Mouse (Mus musculus): Measurements from ENCODE around the gene Hdac1. TPM values are rescaled to one million over a fixed set of nuclear protein-coding genes. Genes with fewer than 3 reads are reported as not detected.

Hdac1 gene
- 264 and 274 TPM in 2 replicates for polyA plus RNA-seq (2015; fragmentation: Nextera tagmentation; extraction: Ambion mirVana)

- H3K4me3 ChIP-seq (replicated peaks) = peak within 1 kb of the TSS; percentile 90
- H3K27me3 ChIP-seq = no peaks in the 10 kb centered on the region
- peak within 1 kb of the TSS; percentile 88 for H3K27ac ChIP-seq
- peak within 1 kb of the TSS; percentile 68 for H3K4me2 ChIP-seq
- peaks cover 26% of the 10 kb centered on the region for H3K36me3 ChIP-seq
- under 1% methylated on average over 46 of the region's 46 CpGs for WGBS
- peak; percentile 100 for ATAC-seq (replicated peaks; ENCODE audit: low FRiP score)
- no peaks in the 10 kb centered on the region for H3K9me3 ChIP-seq (replicated peaks)
- H3K4me1 ChIP-seq = peaks cover 19% of the 10 kb centered on the region
- H3K9ac ChIP-seq = peak within 1 kb of the TSS; percentile 85
These were observed at the start of gene Hdac1 for GRCm38 (mm10) chr4:129542592-129543141. Gene Hdac1 (minus strand): TSS chr4:129542713.

DNA sequence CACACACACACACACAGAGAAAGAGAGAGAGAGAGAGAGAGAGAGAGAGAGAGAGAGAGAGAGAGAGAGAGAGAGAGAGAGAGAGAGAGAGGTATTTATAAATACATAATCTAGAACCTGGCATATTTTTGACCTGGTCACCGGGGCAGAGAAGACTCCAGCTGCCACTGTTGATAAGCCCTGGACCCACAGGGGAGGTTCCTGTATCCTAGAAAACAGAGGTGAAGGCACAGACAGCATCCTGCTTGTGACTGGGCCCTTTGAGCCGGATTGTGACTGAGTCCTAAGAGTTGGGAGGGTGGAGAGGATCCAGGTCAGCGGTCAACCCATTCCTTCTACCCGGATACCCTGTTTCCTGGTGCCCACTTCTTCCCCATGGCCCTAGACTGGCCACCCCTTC is 46.4 kb upstream of the Hdac1 start:
- Histone ChIP-seq H3K4me1 (peaks cover 19% of the 10 kb centered on the region), H3K4me3 (replicated peaks) (no peak overlapping the region), H3K36me3 (peaks cover 40% of the 10 kb centered on the region), H3K9me3 (replicated peaks) (no peaks in the 10 kb centered on the region), H3K9ac (no peak overlapping the region), H3K4me2 (no peak overlapping the region), H3K27me3 (no peaks in the 10 kb centered on the region), H3K27ac (no peak overlapping the region)
- ATAC-seq (replicated peaks; ENCODE audit: low FRiP score) = no peak
- WGBS = 81% methylated on average over 4 of the region's 4 CpGs

GRCm38 (mm10) chr4:129586943-129587342 is 44.4 kb upstream of the Hdac1 start:
- no peak overlapping the region for H3K4me3 ChIP-seq (replicated peaks)
- WGBS = 39% methylated on average over 1 of the region's 1 CpGs
- H3K36me3 ChIP-seq = peaks cover 22% of the 10 kb centered on the region
- peaks cover 19% of the 10 kb centered on the region for H3K4me1 ChIP-seq
- ATAC-seq (replicated peaks; ENCODE audit: low FRiP score) = no peak
- H3K4me2 ChIP-seq = no peak overlapping the region
- no peak overlapping the region for H3K9ac ChIP-seq
- H3K27me3 ChIP-seq = no peaks in the 10 kb centered on the region
- H3K9me3 ChIP-seq (replicated peaks) = no peaks in the 10 kb centered on the region
- peak overlapping the region; percentile 75 for H3K27ac ChIP-seq

DNA sequence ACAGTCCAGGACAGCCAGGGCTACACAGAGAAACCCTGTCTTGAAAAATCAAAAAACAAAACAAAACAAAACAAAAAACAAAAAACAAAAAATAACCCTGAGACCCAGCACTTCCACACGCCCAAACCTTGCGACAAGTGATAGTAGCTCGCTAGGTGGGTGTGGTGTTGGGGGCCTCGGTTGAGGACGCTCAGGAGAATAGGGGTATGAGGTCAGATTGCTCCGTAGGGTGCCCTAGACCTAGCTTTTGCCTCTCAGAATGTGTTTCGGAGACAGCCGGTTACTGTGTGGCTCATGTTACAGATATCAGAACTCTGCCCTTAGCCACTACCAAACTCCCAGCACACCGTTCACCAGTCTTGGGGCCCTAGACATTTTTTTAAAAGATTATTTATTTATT is 43.3 kb upstream of the Hdac1 start:
- H3K9me3 ChIP-seq (replicated peaks) = no peaks in the 10 kb centered on the region
- peaks cover 10% of the 10 kb centered on the region for H3K36me3 ChIP-seq
- H3K4me2 ChIP-seq = peak overlapping the region; percentile 72
- no peak overlapping the region for H3K9ac ChIP-seq
- no peaks in the 10 kb centered on the region for H3K27me3 ChIP-seq
- H3K4me3 ChIP-seq (replicated peaks) = peak overlapping the region; percentile 49; the same call in 1 of the 2 replicates
- 72% methylated on average over 9 of the region's 9 CpGs for WGBS
- H3K27ac ChIP-seq = no peak overlapping the region; the same call in 1 of the 2 replicates
- ATAC-seq (replicated peaks; ENCODE audit: low FRiP score) = no peak
- peaks cover 19% of the 10 kb centered on the region for H3K4me1 ChIP-seq

- Histone ChIP-seq H3K4me2 (peak overlapping the region; percentile 72), H3K4me3 (replicated peaks) (peak overlapping the region; percentile 49), H3K9me3 (replicated peaks) (no peaks in the 10 kb centered on the region), H3K9ac (peak overlapping the region; percentile 50), H3K4me1 (peaks cover 24% of the 10 kb centered on the region), H3K27ac (peak overlapping the region; percentile 79), H3K36me3 (peaks cover 3% of the 10 kb centered on the region), H3K27me3 (no peaks in the 10 kb centered on the region)
- 1% methylated on average over 36 of the region's 36 CpGs for WGBS
- peak; percentile 73 for ATAC-seq (replicated peaks; ENCODE audit: low FRiP score)
These were observed 42.5 kb upstream of the Hdac1 start for GRCm38 (mm10) chr4:129584884-129585608.

DNA sequence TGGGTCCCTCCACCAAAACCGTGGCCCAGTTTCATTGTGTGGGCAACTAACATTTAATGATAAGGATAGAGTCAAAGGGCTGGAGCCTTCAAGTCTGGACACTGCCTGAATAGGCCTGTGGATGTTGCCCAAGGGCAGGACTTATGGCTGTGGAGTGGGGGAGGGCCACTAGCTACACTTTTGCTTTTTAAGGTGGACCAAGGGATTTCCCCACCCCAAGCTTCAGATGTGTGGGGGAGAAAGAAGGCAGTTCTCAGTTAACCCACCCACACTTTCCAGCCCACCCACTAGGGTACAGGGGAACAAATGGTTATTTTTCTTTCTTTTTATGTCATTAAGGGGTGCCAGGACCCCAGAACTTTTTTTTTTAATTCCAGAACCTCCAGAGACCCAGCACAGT is 41.9 kb upstream of the Hdac1 start:
- Histone ChIP-seq H3K27ac (peak overlapping the region; percentile 79), H3K9ac (peak overlapping the region; percentile 50; the same call in 1 of the 2 replicates), H3K4me1 (peaks cover 28% of the 10 kb centered on the region), H3K9me3 (replicated peaks) (no peaks in the 10 kb centered on the region), H3K4me3 (replicated peaks) (peak overlapping the region; percentile 49), H3K4me2 (peak overlapping the region; percentile 72), H3K36me3 (no peaks in the 10 kb centered on the region), H3K27me3 (no peaks in the 10 kb centered on the region)
- WGBS = 67% methylated on average over 1 of the region's 1 CpGs
- ATAC-seq (replicated peaks; ENCODE audit: low FRiP score) = no peak; the same call in 1 of the 2 replicates

GRCm38 (mm10) chr4:129582251-129582650 is 39.7 kb upstream of the Hdac1 start:
- Histone ChIP-seq H3K27me3 (no peaks in the 10 kb centered on the region), H3K9ac (no peak overlapping the region), H3K36me3 (no peaks in the 10 kb centered on the region), H3K27ac (no peak overlapping the region), H3K9me3 (replicated peaks) (no peaks in the 10 kb centered on the region), H3K4me3 (replicated peaks) (no peak overlapping the region), H3K4me1 (peaks cover 30% of the 10 kb centered on the region), H3K4me2 (no peak overlapping the region)
- 89% methylated on average over 1 of the region's 1 CpGs for WGBS
- ATAC-seq (replicated peaks; ENCODE audit: low FRiP score) = no peak

DNA sequence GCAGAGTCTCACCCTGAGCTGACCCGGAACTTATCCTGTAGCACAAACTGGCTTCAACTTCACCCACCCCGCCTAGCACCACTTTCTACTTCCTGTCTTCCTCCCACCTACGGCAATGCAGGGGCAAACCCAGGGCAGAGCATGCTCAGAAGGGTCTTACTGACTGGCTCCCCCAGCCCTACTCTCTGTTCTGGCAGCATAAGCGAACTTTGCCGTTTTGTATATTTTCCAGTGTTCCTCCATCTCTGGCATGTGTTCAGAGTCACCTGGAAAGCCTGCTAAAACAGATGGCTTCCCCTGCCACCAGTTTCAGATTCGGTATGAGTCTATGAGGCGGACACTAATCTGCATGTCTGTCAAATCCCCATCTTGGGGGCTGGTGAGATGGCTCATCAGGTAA is 37.8 kb upstream of the Hdac1 start:
- Histone ChIP-seq H3K9me3 (replicated peaks) (no peaks in the 10 kb centered on the region), H3K27me3 (no peaks in the 10 kb centered on the region), H3K4me2 (no peak overlapping the region), H3K9ac (no peak overlapping the region), H3K4me3 (replicated peaks) (no peak overlapping the region), H3K4me1 (peaks cover 33% of the 10 kb centered on the region), H3K36me3 (no peaks in the 10 kb centered on the region), H3K27ac (peak overlapping the region; percentile 65)
- no peak for ATAC-seq (replicated peaks; ENCODE audit: low FRiP score)
- 62% methylated on average over 7 of the region's 7 CpGs for WGBS

GRCm38 (mm10) chr4:129578466-129578865 is 36.0 kb upstream of the Hdac1 start, which contains the start of gene Fam167b:
Gene Fam167b (minus strand): TSS chr4:129578549.
- H3K9ac ChIP-seq = 0 out of 2 replicates have a peak within 1 kb of the TSS, but pooled peaks have one; percentile 2
- peak within 1 kb of the TSS; percentile 47 for H3K4me2 ChIP-seq
- peak within 1 kb of the TSS; percentile 26 for H3K4me3 ChIP-seq (replicated peaks)

GRCm38 (mm10) chr4:129577688-129578087 is 35.2 kb upstream of the Hdac1 start:
- Histone ChIP-seq H3K9me3 (replicated peaks) (no peaks in the 10 kb centered on the region), H3K9ac (no peak overlapping the region), H3K27ac (peak overlapping the region; percentile 74), H3K27me3 (no peaks in the 10 kb centered on the region), H3K36me3 (no peaks in the 10 kb centered on the region), H3K4me1 (peaks cover 24% of the 10 kb centered on the region), H3K4me2 (peak overlapping the region; percentile 47), H3K4me3 (replicated peaks) (peak overlapping the region; percentile 26)
- ATAC-seq (replicated peaks; ENCODE audit: low FRiP score) = no peak
- 84% methylated on average over 7 of the region's 7 CpGs for WGBS

More at GRCm38 (mm10) chr4:129578466-129578865, 36.0 kb upstream of the Hdac1 start, which contains the start of gene Fam167b:
- Histone ChIP-seq H3K4me1 (peaks cover 24% of the 10 kb centered on the region), H3K9me3 (replicated peaks) (no peaks in the 10 kb centered on the region), H3K27me3 (no peaks in the 10 kb centered on the region), H3K27ac (peak within 1 kb of the TSS; percentile 74), H3K36me3 (no peaks in the 10 kb centered on the region)
- no peak for ATAC-seq (replicated peaks; ENCODE audit: low FRiP score)
- WGBS = 79% methylated on average over 5 of the region's 5 CpGs

- H3K36me3 ChIP-seq = no peaks in the 10 kb centered on the region
- no peaks in the 10 kb centered on the region for H3K27me3 ChIP-seq
- no peak overlapping the region for H3K27ac ChIP-seq
- peak overlapping the region; percentile 47 for H3K4me2 ChIP-seq
- WGBS = 31% methylated on average over 21 of the region's 21 CpGs
- H3K9ac ChIP-seq = peak overlapping the region; percentile 2; the same call in 1 of the 2 replicates
- H3K4me3 ChIP-seq (replicated peaks) = peak overlapping the region; percentile 26
- H3K9me3 ChIP-seq (replicated peaks) = no peaks in the 10 kb centered on the region
- no peak for ATAC-seq (replicated peaks; ENCODE audit: low FRiP score)
- H3K4me1 ChIP-seq = peaks cover 24% of the 10 kb centered on the region
These were observed 34.5 kb upstream of the Hdac1 start for GRCm38 (mm10) chr4:129576863-129577491.
